Mouse (Mus musculus): ENCODE results near the gene Mrps2. TPM values are rescaled to one million over a fixed set of nuclear protein-coding genes. Genes with fewer than 3 reads are reported as not detected.

The Mrps2 gene
- total and polyA plus RNA-seq, 3 experiments, result 30.5 to 71.4 (median 70.3) TPM

DNA sequence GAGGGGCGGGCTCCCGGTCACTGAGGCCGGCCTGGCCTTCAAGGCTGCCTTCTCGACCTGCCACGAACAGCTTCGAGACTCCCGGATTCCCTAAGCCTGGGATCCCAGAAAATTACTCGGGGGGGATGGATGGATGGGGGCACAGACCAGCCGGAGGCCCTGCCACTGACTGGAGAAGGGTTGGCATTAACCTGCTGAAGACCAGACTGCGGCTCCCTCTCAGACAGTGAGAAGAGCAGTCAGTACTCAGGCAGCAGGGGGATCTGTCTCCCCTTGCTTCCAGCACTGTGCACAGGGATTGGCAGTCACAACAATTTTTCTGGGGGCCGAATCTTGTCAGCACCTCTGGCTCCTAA, 20.6 kb upstream of the Mrps2 start:
- Histone ChIP-seq H3K36me3 (ENCODE audit: control insufficient read depth in 1 of 2, insufficient read depth in 2 of 2, low read length in 2 of 2) (no peaks in the 10 kb centered on the region), H3K79me2 (ENCODE audit: control insufficient read depth, insufficient read depth, low read length, poor library complexity) (no peaks in the 10 kb centered on the region), H3K9ac (ENCODE audit: control insufficient read depth, low read depth, low read length, poor library complexity, severe bottlenecking) (no peak overlapping the region), H3K4me1 (ENCODE audit: control insufficient read depth in 1 of 2, insufficient read depth in 2 of 2, low read length in 2 of 2) (no peaks in the 10 kb centered on the region), H3K4me3 (ENCODE audit: control insufficient read depth in 1 of 2, insufficient read depth in 1 of 2, low read depth in 2 of 2, low read length in 2 of 2) (no peak overlapping the region), H3K9me3 (replicated peaks; ENCODE audit: insufficient read depth, low read length) (no peaks in the 10 kb centered on the region), H3K27ac (ENCODE audit: control insufficient read depth, low read depth, low read length) (no peak overlapping the region), H3K27me3 (ENCODE audit: control insufficient read depth in 1 of 2, insufficient read depth in 2 of 2, low read length in 2 of 2) (peaks cover 0 to 1% of the 10 kb centered on the region in 2 experiments; a peak in 1 of 4 replicates)
- no peak for DNase-seq (ENCODE audit: low read depth, low spot score)
- TF ChIP-seq MXI1 (IDR thresholded peaks at IDR 0.05; ENCODE audit: low read depth, low read length) (no peak), E2F4 (IDR thresholded peaks at IDR 0.05; ENCODE audit: borderline replicate concordance, low read depth, low read length) (no peak), HCFC1 (IDR thresholded peaks at IDR 0.05; ENCODE audit: low read depth, low read length) (no peak), NRF1 (IDR thresholded peaks at IDR 0.05; ENCODE audit: insufficient read depth, low read depth, low read length, poor library complexity, severe bottlenecking) (no peak), JUND (IDR thresholded peaks at IDR 0.05; ENCODE audit: low read depth, low read length) (no peak), POLR2A (IDR thresholded peaks at IDR 0.05; ENCODE audit: control insufficient read depth in 1 of 2, insufficient read depth in 1 of 2, low read depth in 1 of 2, low read length in 2 of 2, poor library complexity in 1 of 2) (no peak)

DNA sequence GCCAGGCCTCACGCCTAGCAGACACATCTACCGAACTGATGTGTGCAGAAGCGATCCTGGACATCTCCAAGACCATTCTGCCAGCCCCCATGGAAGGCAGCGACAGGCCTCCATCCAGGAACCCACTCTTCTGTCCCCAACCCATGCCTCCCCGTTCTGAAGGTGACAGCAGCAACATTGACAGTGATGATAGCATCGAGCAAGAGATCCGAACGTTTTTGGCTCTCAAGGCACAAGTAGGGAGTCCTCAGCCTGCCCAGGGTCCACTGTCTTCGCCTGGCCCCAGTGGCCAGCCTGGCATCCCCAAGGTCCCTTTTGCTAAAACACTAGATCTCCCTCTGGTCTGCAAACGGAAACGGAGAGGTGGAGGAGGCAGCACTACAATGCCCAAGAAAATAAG, 16.2 kb upstream of the Mrps2 start:
- Histone ChIP-seq H3K36me3 (ENCODE audit: control insufficient read depth in 1 of 2, insufficient read depth in 2 of 2, low read length in 2 of 2) (no peaks in the 10 kb centered on the region), H3K27me3 (ENCODE audit: control insufficient read depth in 1 of 2, insufficient read depth in 2 of 2, low read length in 2 of 2) (peaks cover 0 to 2% of the 10 kb centered on the region in 2 experiments; a peak in 1 of 4 replicates), H3K79me2 (ENCODE audit: control insufficient read depth, insufficient read depth, low read length, poor library complexity) (no peaks in the 10 kb centered on the region), H3K4me1 (ENCODE audit: control insufficient read depth in 1 of 2, insufficient read depth in 2 of 2, low read length in 2 of 2) (no peaks in the 10 kb centered on the region), H3K9ac (ENCODE audit: control insufficient read depth, low read depth, low read length, poor library complexity, severe bottlenecking) (no peak overlapping the region), H3K27ac (ENCODE audit: control insufficient read depth, low read depth, low read length) (no peak overlapping the region), H3K4me3 (ENCODE audit: control insufficient read depth in 1 of 2, insufficient read depth in 1 of 2, low read depth in 2 of 2, low read length in 2 of 2) (no peak overlapping the region), H3K9me3 (replicated peaks; ENCODE audit: insufficient read depth, low read length) (no peaks in the 10 kb centered on the region)
- TF ChIP-seq ETS1 (IDR thresholded peaks at IDR 0.05; ENCODE audit: low read depth, low read length) (no peak), RCOR1 (IDR thresholded peaks at IDR 0.05; ENCODE audit: low read depth, low read length) (no peak), CHD1 (IDR thresholded peaks at IDR 0.05; ENCODE audit: low read depth, low read length) (no peak), POLR2AphosphoS2 (IDR thresholded peaks at IDR 0.05; ENCODE audit: low read length) (no peak), HCFC1 (IDR thresholded peaks at IDR 0.05; ENCODE audit: low read depth, low read length) (no peak), MXI1 (IDR thresholded peaks at IDR 0.05; ENCODE audit: low read depth, low read length) (no peak), MAX (IDR thresholded peaks at IDR 0.05; ENCODE audit: low read length) (no peak), MAZ (IDR thresholded peaks at IDR 0.05; ENCODE audit: low read depth, low read length) (no peak), POLR2A (IDR thresholded peaks at IDR 0.05; ENCODE audit: control insufficient read depth in 1 of 2, insufficient read depth in 1 of 2, low read depth in 1 of 2, low read length in 2 of 2, poor library complexity in 1 of 2) (no peak), ZKSCAN1 (IDR thresholded peaks at IDR 0.05; ENCODE audit: low read depth, low read length) (no peak), GATA1 (IDR thresholded peaks at IDR 0.05; ENCODE audit: low read depth, low read length) (no peak), TAL1 (IDR thresholded peaks at IDR 0.05; ENCODE audit: low read length) (no peak)
- no peak for DNase-seq (ENCODE audit: low read depth, low spot score)

DNA sequence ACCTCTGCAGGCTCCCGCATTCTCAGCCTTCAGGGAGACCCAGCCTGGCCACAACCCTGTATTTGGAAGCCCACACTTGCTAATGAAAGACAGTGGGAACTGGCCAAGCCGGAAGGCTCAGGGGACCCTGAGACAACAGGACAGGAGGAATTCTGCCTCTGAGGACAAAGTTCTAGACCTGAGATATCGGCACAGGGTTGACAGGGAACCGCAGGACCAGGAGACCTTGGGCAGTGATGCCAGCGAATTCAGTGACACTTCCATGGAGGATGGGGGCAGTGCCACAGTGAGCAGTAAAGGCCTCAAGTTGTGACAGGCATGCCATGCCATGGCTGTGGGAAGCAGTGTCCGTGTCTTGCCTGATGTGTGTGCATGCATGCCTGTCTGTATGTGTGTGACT, 14.3 kb upstream of the Mrps2 start:
- no peak for DNase-seq (ENCODE audit: low read depth, low spot score)
- Histone ChIP-seq H3K9ac (ENCODE audit: control insufficient read depth, low read depth, low read length, poor library complexity, severe bottlenecking) (no peak overlapping the region), H3K36me3 (ENCODE audit: control insufficient read depth in 1 of 2, insufficient read depth in 2 of 2, low read length in 2 of 2) (no peaks in the 10 kb centered on the region), H3K4me1 (ENCODE audit: control insufficient read depth in 1 of 2, insufficient read depth in 2 of 2, low read length in 2 of 2) (no peaks in the 10 kb centered on the region), H3K27ac (ENCODE audit: control insufficient read depth, low read depth, low read length) (no peak overlapping the region), H3K27me3 (ENCODE audit: control insufficient read depth in 1 of 2, insufficient read depth in 2 of 2, low read length in 2 of 2) (peaks cover 0 to 2% of the 10 kb centered on the region in 2 experiments; a peak in 1 of 4 replicates), H3K4me3 (ENCODE audit: control insufficient read depth in 1 of 2, insufficient read depth in 1 of 2, low read depth in 2 of 2, low read length in 2 of 2) (no peak overlapping the region), H3K79me2 (ENCODE audit: control insufficient read depth, insufficient read depth, low read length, poor library complexity) (no peaks in the 10 kb centered on the region), H3K9me3 (replicated peaks; ENCODE audit: insufficient read depth, low read length) (no peaks in the 10 kb centered on the region)
- TF ChIP-seq GABPA (IDR thresholded peaks at IDR 0.05; ENCODE audit: low read depth, low read length) (no peak), MXI1 (IDR thresholded peaks at IDR 0.05; ENCODE audit: low read depth, low read length) (no peak), POLR2AphosphoS2 (IDR thresholded peaks at IDR 0.05; ENCODE audit: low read length) (no peak), ELF1 (IDR thresholded peaks at IDR 0.05; ENCODE audit: low read depth, low read length) (no peak), EP300 (IDR thresholded peaks at IDR 0.05; ENCODE audit: low read depth in 1 of 2, low read length in 2 of 2) (no peak), USF2 (IDR thresholded peaks at IDR 0.05; ENCODE audit: borderline replicate concordance in 1 of 2, insufficient read depth in 1 of 2, low read depth in 1 of 2, low read length in 2 of 2) (no peak), ETS1 (IDR thresholded peaks at IDR 0.05; ENCODE audit: low read depth, low read length) (no peak), KAT2A (conservative IDR thresholded peaks at IDR 0.05; ENCODE audit: low read depth, low read length) (no peak), POLR2AphosphoS5 (IDR thresholded peaks at IDR 0.05; ENCODE audit: borderline replicate concordance, low read depth, low read length) (no peak), MYC (IDR thresholded peaks at IDR 0.05; ENCODE audit: low read depth, low read length) (no peak), MAX (IDR thresholded peaks at IDR 0.05; ENCODE audit: low read length) (no peak), MEF2A (IDR thresholded peaks at IDR 0.05; ENCODE audit: extremely low read depth, insufficient replicate concordance, low read depth, low read length, poor library complexity, severe bottlenecking) (no peak), CHD2 (IDR thresholded peaks at IDR 0.05; ENCODE audit: low read length) (no peak), GATA1 (IDR thresholded peaks at IDR 0.05; ENCODE audit: low read depth, low read length) (no peak), RCOR1 (IDR thresholded peaks at IDR 0.05; ENCODE audit: low read depth, low read length) (no peak)
